Mouse (Mus musculus) central nervous system, embryonic 18 days (tissue): ENCODE measurements around the gene Rps6kb2. TPM values are rescaled to one million over a fixed set of nuclear protein-coding genes. Genes with fewer than 3 reads are reported as not detected.

ENCODE experiments used
- polyA plus RNA-seq: library from polyadenylated mRNA; depleted of rRNA; stranded (reverse); fragments of >200 nt; gene quantifications from 2 replicates; pipeline ENCODE4 v1.2.3, GENCODE M21; 2012; rRNA removed

Rps6kb2 gene
- 60.8 and 68.3 TPM in 2 replicates for polyA plus RNA-seq

GRCm38 (mm10) chr19:4162646-4163542 is at the start of gene Rps6kb2:
Gene Rps6kb2, minus strand, starts transcription at chr19:4163354.

GRCm38 (mm10) chr19:4201291-4201909 is 38.2 kb upstream of the Rps6kb2 start, which contains the start of gene Rad9a:
Gene Rad9a, minus strand, starts transcription at chr19:4201662.

GRCm38 (mm10) chr19:4191528-4192250 is 28.5 kb upstream of the Rps6kb2 start, which contains the start of gene Ppp1ca:
Gene Ppp1ca, plus strand, starts transcription at chr19:4192065.

GRCm38 (mm10) chr19:4190831-4191334 is 27.7 kb upstream of the Rps6kb2 start, which contains the start of gene Tbc1d10c:
Gene Tbc1d10c, minus strand, starts transcription at chr19:4191284.

GRCm38 (mm10) chr19:4175368-4175947 is 12.3 kb upstream of the Rps6kb2 start, which contains the start of gene Carns1:
Gene Carns1, minus strand, starts transcription at chr19:4175479.

GRCm38 (mm10) chr19:4153232-4153654 is 9.9 kb downstream of the Rps6kb2 start, which contains the start of gene Ptprcap:
Gene Ptprcap, plus strand, starts transcription at chr19:4153604.

GRCm38 (mm10) chr19:4148491-4148806 is 14.7 kb downstream of the Rps6kb2 start, which contains the start of gene Coro1b:
Gene Coro1b, plus strand, starts transcription at chr19:4148619.

GRCm38 (mm10) chr19:4143759-4144268 is 19.3 kb downstream of the Rps6kb2 start, which contains the start of gene Cabp4:
Gene Cabp4, minus strand, starts transcription at chr19:4144033.

GRCm38 (mm10) chr19:4139446-4139845 is 23.7 kb downstream of the Rps6kb2 start, which contains the start of gene Gpr152:
Gene Gpr152, plus strand, starts transcription at chr19:4139787.

GRCm38 (mm10) chr19:4125741-4126696 is 37.1 kb downstream of the Rps6kb2 start, which contains the start of gene Aip:
Gene Aip, minus strand, starts transcription at chr19:4125858.

Other genes with a start within 250 kb of the Rps6kb2 start
- gene Aldh3b1, start 233.5 kb downstream of the Rps6kb2 start, polyA plus RNA-seq: 1.9 and 2.2 TPM in 2 replicates
- 10.5 and 11.1 TPM in 2 replicates for gene Unc93b1, start 228.2 kb downstream of the Rps6kb2 start, polyA plus RNA-seq
- 0.03 TPM in 2 replicates for gene Aldh3b3, start 204.7 kb downstream of the Rps6kb2 start, polyA plus RNA-seq
- 1.4 and 1.5 TPM in 2 replicates for gene Aldh3b2, start 191.0 kb downstream of the Rps6kb2 start, polyA plus RNA-seq
- 2.5 and 3.3 TPM in 2 replicates for gene Acy3, start 176.8 kb downstream of the Rps6kb2 start, polyA plus RNA-seq
- 0.04 and 0.07 TPM in 2 replicates for gene Tbx10, start 170.6 kb downstream of the Rps6kb2 start, polyA plus RNA-seq
- 10.6 and 16.8 TPM in 2 replicates for gene Nudt8, start 162.8 kb downstream of the Rps6kb2 start, polyA plus RNA-seq
- 8.0 and 9.6 TPM in 2 replicates for gene Gm49405, start 162.7 kb downstream of the Rps6kb2 start, polyA plus RNA-seq
- 25.8 and 27.8 TPM in 2 replicates for gene Doc2g, start 160.0 kb downstream of the Rps6kb2 start, polyA plus RNA-seq
- 204 and 205 TPM in 2 replicates for gene Ndufv1, start 150.5 kb downstream of the Rps6kb2 start, polyA plus RNA-seq
- 361 and 368 TPM in 2 replicates for gene Gstp1, start 125.4 kb downstream of the Rps6kb2 start, polyA plus RNA-seq
- gene Gstp2, start 117.3 kb downstream of the Rps6kb2 start, polyA plus RNA-seq: 3.1 and 10.4 TPM in 2 replicates
- gene Gstp3, start 103.8 kb downstream of the Rps6kb2 start, polyA plus RNA-seq: not detected in 2 replicates
- gene Cabp2, start 81.8 kb downstream of the Rps6kb2 start, polyA plus RNA-seq: 0.25 TPM in 1 of 2 replicates, not detected in the other
- gene Cdk2ap2, start 66.2 kb downstream of the Rps6kb2 start, polyA plus RNA-seq: 61.3 and 62.9 TPM in 2 replicates
- 217 and 226 TPM in 2 replicates for gene Pitpnm1, start 63.4 kb downstream of the Rps6kb2 start, polyA plus RNA-seq
- 116 and 124 TPM in 2 replicates for gene Aip, start 37.5 kb downstream of the Rps6kb2 start, polyA plus RNA-seq
- gene Gpr152, start 23.6 kb downstream of the Rps6kb2 start, polyA plus RNA-seq: 0.03 and 0.06 TPM in 2 replicates
- gene Cabp4, start 19.3 kb downstream of the Rps6kb2 start, polyA plus RNA-seq: 0.08 and 0.12 TPM in 2 replicates
- 261 and 276 TPM in 2 replicates for gene Coro1b, start 14.7 kb downstream of the Rps6kb2 start, polyA plus RNA-seq
- 1.1 and 1.3 TPM in 2 replicates for gene Ptprcap, start 9.8 kb downstream of the Rps6kb2 start, polyA plus RNA-seq
- gene Carns1, start 12.1 kb upstream of the Rps6kb2 start, polyA plus RNA-seq: 4.6 and 4.9 TPM in 2 replicates
- gene Tbc1d10c, start 27.9 kb upstream of the Rps6kb2 start, polyA plus RNA-seq: 1.7 and 2.6 TPM in 2 replicates
- 380 and 382 TPM in 2 replicates for gene Ppp1ca, start 28.7 kb upstream of the Rps6kb2 start, polyA plus RNA-seq
- gene Rad9a, start 38.3 kb upstream of the Rps6kb2 start, polyA plus RNA-seq: 30.2 and 30.5 TPM in 2 replicates
- 3.0 and 3.1 TPM in 2 replicates for gene Clcf1, start 50.9 kb upstream of the Rps6kb2 start, polyA plus RNA-seq
- gene AC109138.7, start 51.0 kb upstream of the Rps6kb2 start, polyA plus RNA-seq: not detected in 2 replicates
- gene Pold4, start 68.5 kb upstream of the Rps6kb2 start, polyA plus RNA-seq: 29.7 and 31.3 TPM in 2 replicates
- 75.1 and 87.8 TPM in 2 replicates for gene Ssh3, start 105.8 kb upstream of the Rps6kb2 start, polyA plus RNA-seq
- gene Ankrd13d, start 119.8 kb upstream of the Rps6kb2 start, polyA plus RNA-seq: 85.6 and 86.4 TPM in 2 replicates
- 118 and 127 TPM in 2 replicates for gene Grk2, start 142.9 kb upstream of the Rps6kb2 start, polyA plus RNA-seq
- 66.0 and 69.0 TPM in 2 replicates for gene Kdm2a, start 234.9 kb upstream of the Rps6kb2 start, polyA plus RNA-seq